Mouse (Mus musculus) brain, embryonic 14.5 days (tissue): ENCODE measurements around the gene Chst3.

ENCODE experiments used
- CTCF ChIP-seq: fragments of 200-500 bp; IDR thresholded peaks from 2 replicates; pipeline ENCODE4 v1.5.1; 2012; ENCODE audit warnings: inconsistent platforms, mild to moderate bottlenecking, moderate library complexity, borderline replicate concordance; ENCODE audit not compliant: insufficient read depth, insufficient read length; ENCODE audit errors: extremely low read depth
- POLR2A ChIP-seq: fragments of 200-500 bp; IDR thresholded peaks from 2 replicates; pipeline ENCODE4 v1.6.1; 2012; ENCODE audit warnings: mild to moderate bottlenecking, inconsistent platforms, borderline replicate concordance; ENCODE audit not compliant: poor library complexity, insufficient read depth, insufficient read length, severe bottlenecking; ENCODE audit errors: extremely low read depth

- no peak for TF ChIP-seq POLR2A
- no peak for TF ChIP-seq CTCF
Observed at GRCm38 (mm10) chr10:60220607-60221006, 1.5 kb upstream of the Chst3 start.
